Mouse (Mus musculus) heart, adult 2 months (tissue): ENCODE measurements around the gene Ccdc96. TPM values are rescaled to one million over a fixed set of nuclear protein-coding genes. Genes with fewer than 3 reads are reported as not detected.

Experiments used
- DNase-seq, 2 experiments: peaks; one replicate each; pipeline ENCODE4 v3.0.0; 2021
- H3K27ac ChIP-seq: fragments of 200-600 bp; 2 replicates; pipeline ENCODE4 v1.8.1; 2022
- H3K27me3 ChIP-seq: fragments of 200-500 bp; 2 replicates; pipeline ENCODE4 v1.6.1; 2012; ENCODE audit warnings: mild to moderate bottlenecking, low read length, inconsistent platforms, mixed read lengths; ENCODE audit not compliant: control insufficient read depth, insufficient read depth
- H3K36me3 ChIP-seq: fragments of 200-500 bp; 2 replicates; pipeline ENCODE4 v1.6.1; 2012; ENCODE audit warnings: low read length, inconsistent platforms; ENCODE audit not compliant: control insufficient read depth, insufficient read depth
- H3K4me1 ChIP-seq: fragments of 200-500 bp; 2 replicates; pipeline ENCODE4 v1.6.1; 2011; ENCODE audit warnings: low read length; ENCODE audit not compliant: control insufficient read depth, insufficient read depth
- H3K4me3 ChIP-seq: fragments of 200-600 bp; 2 replicates; pipeline ENCODE4 v1.8.1; 2022
- H3K79me2 ChIP-seq: fragments of 200-500 bp; replicated peaks from 2 replicates; pipeline ENCODE4 v1.6.1; 2012; ENCODE audit warnings: mild to moderate bottlenecking, inconsistent platforms, low read length, moderate library complexity, mixed read lengths; ENCODE audit not compliant: control insufficient read depth, insufficient read depth
- H3K9ac ChIP-seq: fragments of 200-500 bp; 2 replicates; pipeline ENCODE4 v1.6.1; 2012; ENCODE audit warnings: low read depth, mild to moderate bottlenecking, control low read depth, inconsistent platforms, low read length, mixed read lengths
- CTCF ChIP-seq: fragments of 200-600 bp; IDR thresholded peaks from 2 replicates; pipeline ENCODE4 v1.8.1; 2022; ENCODE audit warnings: antibody characterized with exemption, mild to moderate bottlenecking, moderate library complexity
- EP300 ChIP-seq: fragments of 200-500 bp; IDR thresholded peaks from 2 replicates; pipeline ENCODE4 v1.6.1; 2011; ENCODE audit warnings: low read depth, low read length, control low read depth; ENCODE audit not compliant: insufficient read depth
- POLR2A ChIP-seq: fragments of 200-500 bp; IDR thresholded peaks from 2 replicates; pipeline ENCODE4 v1.6.1; 2011; ENCODE audit warnings: mild to moderate bottlenecking, low read depth, low read length, control low read depth; ENCODE audit not compliant: insufficient read depth
- WGBS: fragments of 180-500 bp; shearing (Covaris S2); methylation state at CpG from one replicate; pipeline ENCODE4 v1.1.7; 2018; 5-methylcytosine and 5-hydroxymethylcytosine counted together
- intact Hi-C: fragments of 180-260 bp; cut with DNase I; formaldehyde crosslinking; loops from one replicate; pipeline ENCODE4 v1.15.1; 2025
- long read RNA-seq: library from polyadenylated mRNA; stranded (forward); transcript quantifications from one replicate; pipeline ENCODE4 v2.0.0, GENCODE M21; 2021
- polyA plus RNA-seq: library from polyadenylated mRNA; depleted of rRNA; stranded (reverse); fragments of >200 nt; gene quantifications from 2 replicates; pipeline ENCODE4 v1.2.3, GENCODE M21; 2012; rRNA removed
- total RNA-seq, 2 experiments: library from RNA; stranded (reverse); gene quantifications; 2 replicates each; pipeline ENCODE4 v1.2.3; 2021

The Ccdc96 gene
- total RNA-seq (under 1 TPM; 0.21 to 0.39 TPM), polyA plus RNA-seq (0.09 and 0.14 TPM in 2 replicates)
- long read RNA-seq, result 0 reads

DNA sequence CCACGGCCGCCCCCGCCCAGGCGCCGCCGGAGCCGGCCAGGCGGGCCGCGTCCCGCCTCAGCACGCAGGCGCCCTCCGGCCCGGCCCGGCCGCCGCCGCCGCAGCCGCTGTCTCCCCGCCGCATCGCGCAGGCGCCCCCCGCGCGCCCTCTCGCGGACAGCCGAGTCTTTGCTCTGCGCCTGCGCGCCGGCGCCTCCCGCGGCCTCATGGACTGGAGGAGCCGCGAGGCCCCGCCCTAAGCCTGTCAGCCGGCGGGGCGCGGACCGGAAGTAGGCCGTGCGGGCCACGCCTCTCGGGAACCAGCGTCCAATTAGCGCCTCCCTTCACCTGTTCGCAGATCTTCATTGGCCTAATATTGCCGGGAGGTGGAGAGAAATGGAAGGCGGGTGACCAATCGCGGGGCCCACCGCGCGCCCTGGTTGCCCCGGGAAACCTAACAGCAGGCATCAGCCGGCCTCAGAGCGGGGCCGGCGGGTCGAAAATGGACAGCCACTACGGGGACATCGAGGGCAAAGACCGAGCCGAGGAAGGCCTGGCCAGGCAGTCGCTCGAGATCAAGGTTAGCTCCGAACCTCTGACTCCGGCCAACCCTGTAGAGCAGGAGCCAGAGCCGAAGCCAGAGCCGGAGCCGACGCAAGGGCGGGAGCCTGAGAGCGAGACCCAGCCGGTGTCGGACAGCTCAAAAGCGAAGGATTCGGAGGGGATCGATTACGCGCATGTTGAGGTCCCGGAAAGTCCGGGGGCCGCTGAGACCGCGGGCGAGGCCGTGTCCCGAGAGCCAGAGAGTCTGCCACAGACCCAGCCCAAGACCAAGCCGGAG, at the start of gene Ccdc96, which contains the start of gene Tada2b:
Gene Ccdc96 (plus strand): TSS at position 418 of the 820 bp plus-strand sequence.
Gene Tada2b (minus strand): TSS at position 115 of the 820 bp plus-strand sequence.
- WGBS, result 4% methylated on average over 97 of the region's 97 CpGs
- intact Hi-C loops, result loop anchor here (2.0 kb wide), 1 partner anchor 98 kb away; no protein-coding TSS in a partner anchor
- Histone ChIP-seq H3K9ac (peak within 1 kb of the TSS; percentile 98), H3K4me1 (peaks cover 22% of the 10 kb centered on the region), H3K27ac (peak within 1 kb of the TSS; percentile 86), H3K27me3 (no peaks in the 10 kb centered on the region), H3K4me3 (peak within 1 kb of the TSS; percentile 75), H3K36me3 (peaks cover 10% of the 10 kb centered on the region), H3K79me2 (peaks cover 8% of the 10 kb centered on the region)
- TF ChIP-seq CTCF, result peak; percentile 71
- TF ChIP-seq EP300, result 0 out of 2 replicates have a peak, but pooled peaks have one; percentile 25
- no peak for TF ChIP-seq POLR2A
- DNase-seq, result peak; percentile 98 to 100

DNA sequence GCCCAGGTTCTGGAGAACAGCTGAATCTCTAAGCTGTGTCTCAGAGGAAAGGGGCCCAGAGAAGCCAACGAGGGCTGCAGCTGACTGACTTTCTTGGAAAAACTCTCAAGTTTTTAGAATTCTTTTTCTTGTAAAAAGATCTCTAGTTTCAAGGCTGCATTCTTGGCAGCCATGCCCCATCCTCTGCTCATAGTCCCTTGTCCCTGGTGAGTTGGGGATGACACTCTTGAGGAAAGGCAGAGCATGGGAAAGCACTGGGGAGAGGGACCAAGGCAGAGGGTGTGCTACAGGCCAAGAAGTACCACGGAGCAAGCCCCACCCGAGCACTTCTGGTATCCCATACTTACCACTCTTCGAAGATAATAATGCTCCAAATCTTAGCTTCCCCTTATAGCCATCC, 47.5 kb upstream of the Ccdc96 start:
- no peaks in the 10 kb centered on the region for H3K79me2 ChIP-seq
- H3K4me1 ChIP-seq, result no peaks in the 10 kb centered on the region
- DNase-seq, result no peak
- H3K27ac ChIP-seq, result no peak overlapping the region
- intact Hi-C loops, result no loop called here
- WGBS, result 58% methylated on average over 4 of the region's 4 CpGs
- no peaks in the 10 kb centered on the region for H3K36me3 ChIP-seq
- no peak overlapping the region for H3K9ac ChIP-seq
- TF ChIP-seq EP300 (no peak), CTCF (no peak), POLR2A (no peak)
- H3K27me3 ChIP-seq, result no peaks in the 10 kb centered on the region; the same call in 1 of the 2 replicates
- H3K4me3 ChIP-seq, result no peak overlapping the region

DNA sequence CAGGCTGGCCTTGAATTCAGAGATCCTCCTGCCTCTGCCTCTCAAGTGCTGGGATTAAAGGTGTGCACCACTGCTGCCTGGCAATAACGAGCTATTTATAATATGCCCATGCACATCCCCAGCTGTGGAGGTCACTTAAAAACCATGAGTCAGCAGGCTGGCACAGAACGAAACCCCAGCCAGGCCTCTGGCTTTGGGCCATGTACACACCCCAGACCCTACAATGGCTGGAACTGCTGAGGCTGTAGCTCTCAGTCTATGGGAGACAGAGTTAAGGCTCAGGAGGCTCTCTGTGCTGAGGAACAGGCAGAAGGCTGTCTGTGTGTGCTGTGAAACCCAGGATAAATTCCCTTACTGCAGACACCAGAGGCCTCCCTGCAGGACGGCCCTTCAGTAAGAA, 43.6 kb upstream of the Ccdc96 start:
- no peak overlapping the region for H3K9ac ChIP-seq

DNA sequence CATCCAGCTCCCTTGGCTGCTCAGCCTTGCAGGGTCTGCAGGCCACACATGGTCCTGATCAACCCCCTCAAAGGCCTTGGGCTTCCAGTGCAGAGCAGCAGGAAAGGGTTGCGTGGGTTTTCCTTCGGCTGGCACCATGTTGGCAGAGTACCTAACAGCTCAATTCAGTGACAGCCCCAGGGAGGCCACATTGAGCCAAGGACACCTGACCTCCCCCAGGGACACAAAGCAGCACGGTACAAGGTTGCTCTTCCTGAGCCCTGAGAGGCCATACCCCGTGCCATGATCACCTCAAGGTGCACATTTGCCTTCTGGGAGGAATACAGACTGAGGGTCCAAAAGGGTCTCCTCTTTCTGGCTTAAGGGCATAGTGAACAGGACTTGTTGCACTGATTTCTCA, 39.8 kb upstream of the Ccdc96 start:
- H3K36me3 ChIP-seq, result no peaks in the 10 kb centered on the region
- no peak overlapping the region for H3K4me3 ChIP-seq
- H3K27me3 ChIP-seq, result no peaks in the 10 kb centered on the region
- H3K9ac ChIP-seq, result no peak overlapping the region
- TF ChIP-seq EP300 (no peak), CTCF (no peak), POLR2A (no peak)
- no peaks in the 10 kb centered on the region for H3K79me2 ChIP-seq
- intact Hi-C loops, result no loop called here
- no peak overlapping the region for H3K27ac ChIP-seq
- no peaks in the 10 kb centered on the region for H3K4me1 ChIP-seq
- WGBS, result 62% methylated on average over 4 of the region's 4 CpGs
- DNase-seq, result no peak

More for the DNA sequence above, 43.6 kb upstream of the Ccdc96 start:
- Histone ChIP-seq H3K27me3 (no peaks in the 10 kb centered on the region; the same call in 1 of the 2 replicates), H3K27ac (no peak overlapping the region), H3K79me2 (no peaks in the 10 kb centered on the region), H3K4me3 (no peak overlapping the region), H3K4me1 (no peaks in the 10 kb centered on the region), H3K36me3 (no peaks in the 10 kb centered on the region)
- WGBS, result 59% methylated on average over 3 of the region's 3 CpGs
- no peak for DNase-seq
- intact Hi-C loops, result no loop called here
- TF ChIP-seq POLR2A (no peak), CTCF (no peak), EP300 (no peak)

DNA sequence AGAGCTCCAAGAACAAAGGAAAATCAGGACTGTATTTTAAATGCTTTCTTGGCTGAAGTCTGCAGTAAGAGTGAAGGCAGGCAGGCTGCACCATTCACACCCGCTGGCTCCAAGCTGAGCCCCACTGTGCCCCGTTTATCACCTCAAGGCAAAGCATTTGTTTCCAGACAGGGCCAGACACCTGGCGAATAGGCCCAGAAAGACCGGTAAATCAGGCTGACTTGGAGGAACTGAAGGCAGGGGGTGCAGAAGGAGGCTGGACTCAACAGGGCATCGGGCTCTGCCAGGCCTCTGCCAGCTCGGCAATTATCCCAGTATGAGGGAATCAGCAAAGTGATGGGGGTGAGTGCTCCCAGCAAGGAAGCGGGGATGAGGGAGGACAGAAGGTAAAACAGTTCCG, 39.4 kb upstream of the Ccdc96 start:
- Histone ChIP-seq H3K79me2 (no peaks in the 10 kb centered on the region), H3K36me3 (no peaks in the 10 kb centered on the region), H3K27ac (no peak overlapping the region), H3K4me3 (no peak overlapping the region), H3K27me3 (no peaks in the 10 kb centered on the region), H3K4me1 (peaks cover 3% of the 10 kb centered on the region; the same call in 1 of the 2 replicates), H3K9ac (no peak overlapping the region)
- TF ChIP-seq CTCF, result no peak
- TF ChIP-seq POLR2A, result no peak
- TF ChIP-seq EP300, result no peak
- intact Hi-C loops, result no loop called here
- no peak for DNase-seq
- WGBS, result 48% methylated on average over 8 of the region's 8 CpGs

DNA sequence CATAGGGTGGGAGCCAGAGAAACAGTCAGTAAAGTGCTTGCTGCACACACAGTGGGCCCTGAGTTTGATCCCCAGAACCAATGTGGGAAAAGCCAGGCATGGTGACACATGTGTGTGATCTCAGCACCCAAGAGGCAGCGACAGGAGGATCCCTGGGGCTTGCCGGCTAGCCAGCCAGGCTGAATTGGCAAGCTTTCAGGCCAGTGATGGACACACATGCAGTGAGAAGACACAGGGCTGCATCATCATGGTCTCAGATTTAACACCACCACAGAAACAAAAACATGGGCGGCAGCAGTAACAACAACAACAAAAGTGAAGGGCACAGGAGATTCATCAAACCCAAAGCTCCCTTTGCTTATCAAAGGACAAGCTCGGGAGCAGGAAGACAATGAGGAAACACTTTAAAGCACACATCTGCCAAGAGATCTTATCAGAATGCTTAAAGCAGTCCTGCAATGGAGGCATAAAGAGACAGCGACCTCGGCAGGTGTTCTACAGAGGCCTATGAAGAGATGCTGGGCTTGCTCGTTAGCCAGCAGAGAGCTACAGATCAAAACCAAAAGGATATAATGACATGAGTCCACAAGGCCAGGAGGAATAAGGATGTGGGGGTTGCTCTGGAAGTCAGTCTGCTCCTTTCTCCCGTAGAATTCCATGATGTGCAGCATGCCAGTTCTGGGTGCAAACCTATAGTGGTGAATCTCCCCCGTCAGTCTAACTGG, 38.1 kb upstream of the Ccdc96 start:
- Histone ChIP-seq H3K79me2 (no peaks in the 10 kb centered on the region), H3K4me1 (peaks cover 6% of the 10 kb centered on the region; the same call in 1 of the 2 replicates), H3K27ac (no peak overlapping the region), H3K36me3 (no peaks in the 10 kb centered on the region), H3K4me3 (no peak overlapping the region), H3K27me3 (no peaks in the 10 kb centered on the region), H3K9ac (no peak overlapping the region)
- 44% methylated on average over 9 of the region's 9 CpGs for WGBS
- no peak for TF ChIP-seq CTCF
- intact Hi-C loops, result no loop called here
- no peak for DNase-seq
